Comparison of ENCODE assay signal across 10 mouse cellular contexts in genomic region chr13:35743196-35743595, GRCm38 (mm10).
DNase-seq lines count a peak whose midpoint lies in the region; ATAC-seq and TF ChIP-seq lines count a peak whose summit lies in the region.
"Had no signal": no experiment of that assay in that cellular context is flagged by ENCODE, and none has a peak within 500 bp of the region (broad histone marks: within the 10 kb centered on the region; RNA-seq: fewer than 3 reads in every experiment).

No protein-coding gene starts in this region.

- in situ Hi-C loops in CH12.LX (cut with MboI; ENCODE audit: low pct_ligation_motif_present, low pct_unique_long_range_greater_than_20kb, low sequenced_read_pairs): no loop called here

- no peaks in the 10 kb centered on the region for H3K9me3 ChIP-seq in erythroblast, embryonic 14.5 days (ENCODE audit: control insufficient read depth, low read length)
- H3K9me3 ChIP-seq in CH12.LX (replicated peaks; ENCODE audit: low read length): peaks cover 22% of the 10 kb centered on the region
- peaks cover 3% of the 10 kb centered on the region; the same call in 1 of the 2 replicates for H3K9me3 ChIP-seq in hindbrain, embryonic 11.5 days (ENCODE audit: control insufficient read depth, low read length)
- H3K9me3 ChIP-seq in liver, embryonic 16.5 days (replicated peaks; ENCODE audit: control insufficient read depth, low read length): no peaks in the 10 kb centered on the region

- DNase-seq in CH12.LX (ENCODE audit: extremely low read depth): no peak
- no peak for DNase-seq in hindbrain, embryonic 11.5 days (ENCODE audit: low spot score)
- no peak for DNase-seq in cerebellum, adult 11 months
- DNase-seq in Muller cell, postnatal 12 days (ENCODE audit: inconsistent ontology term): no peak
- no peak for DNase-seq in gastrocnemius, postnatal 4 days (ENCODE audit: low spot score in 2 of 2)
- DNase-seq: adrenal gland, adult 2 months; layer of hippocampus, postnatal 36 days had no signal

- peaks cover 74% of the 10 kb centered on the region for H3K4me1 ChIP-seq in erythroblast, embryonic 14.5 days (ENCODE audit: control insufficient read depth)
- H3K4me1 ChIP-seq in CH12.LX (ENCODE audit: control insufficient read depth in 1 of 2, insufficient read depth in 2 of 2): peaks cover 4 to 13% of the 10 kb centered on the region in 2 experiments; a peak in 2 of 4 replicates
- H3K4me1 ChIP-seq in hindbrain, embryonic 11.5 days (replicated peaks; ENCODE audit: control insufficient read depth, insufficient read depth, low read length): peaks cover 4% of the 10 kb centered on the region; the same call in 1 of the 2 replicates
- H3K4me1 ChIP-seq in liver, embryonic 16.5 days (ENCODE audit: control insufficient read depth, low read depth, low read length): peaks cover 25% of the 10 kb centered on the region

- no peak for TF ChIP-seq CTCF in CH12.LX (conservative IDR thresholded peaks at IDR 0.05 in 1 of 2, IDR thresholded peaks at IDR 0.05 in 1 of 2; ENCODE audit: low read depth in 2 of 2, low read length in 2 of 2)

- peak overlapping the region; percentile 97 for H3K4me3 ChIP-seq in erythroblast, embryonic 14.5 days (replicated peaks)
- H3K4me3 ChIP-seq in CH12.LX (replicated peaks in 1 of 3; ENCODE audit: low read depth in 2 of 3, low read length in 2 of 3, poor library complexity in 1 of 3): peak overlapping the region; percentile 77 to 97 (median 84)
- no peak overlapping the region for H3K4me3 ChIP-seq in hindbrain, embryonic 11.5 days (ENCODE audit: low read depth, low read length)
- peak overlapping the region; percentile 96 for H3K4me3 ChIP-seq in liver, embryonic 16.5 days (ENCODE audit: low read depth, low read length)

- peak overlapping the region; percentile 99 for H3K4me2 ChIP-seq in CH12.LX (ENCODE audit: insufficient read depth, low read depth, poor library complexity, severe bottlenecking)
- peak overlapping the region; percentile 61 for H3K4me2 ChIP-seq in hindbrain, embryonic 11.5 days (replicated peaks; ENCODE audit: low read depth, low read length)
- H3K4me2 ChIP-seq in liver, embryonic 16.5 days (ENCODE audit: low read depth, low read length): peak overlapping the region; percentile 96

- dilution Hi-C loops in CH12.LX (cut with MboI; ENCODE audit: extremely low pct_ligation_motif_present, extremely low pct_unique_long_range_greater_than_20kb, low sequenced_read_pairs): no loop called here

- no peak for TF ChIP-seq RAD21 in CH12.LX (IDR thresholded peaks at IDR 0.05; ENCODE audit: low read depth, low read length)

- TF ChIP-seq EP300 in CH12.LX (IDR thresholded peaks at IDR 0.05; ENCODE audit: low read length): no peak

- peaks cover 35% of the 10 kb centered on the region for H3K79me2 ChIP-seq in CH12.LX (replicated peaks; ENCODE audit: control insufficient read depth, extremely low read depth, insufficient read depth, poor library complexity, severe bottlenecking)

- H3K27me3 ChIP-seq in erythroblast, embryonic 14.5 days (ENCODE audit: control insufficient read depth): peaks cover 5% of the 10 kb centered on the region; the same call in 1 of the 2 replicates
- H3K27me3 ChIP-seq in CH12.LX (replicated peaks): no peaks in the 10 kb centered on the region
- peaks cover 20% of the 10 kb centered on the region; the same call in 1 of the 2 replicates for H3K27me3 ChIP-seq in hindbrain, embryonic 11.5 days (ENCODE audit: control insufficient read depth, insufficient read depth, low read length)
- no peaks in the 10 kb centered on the region for H3K27me3 ChIP-seq in liver, embryonic 16.5 days (ENCODE audit: control insufficient read depth, insufficient read depth, low read depth, low read length)

- H3K36me3 ChIP-seq in erythroblast, embryonic 14.5 days (ENCODE audit: control insufficient read depth): peaks cover 30% of the 10 kb centered on the region
- peaks cover 0 to 10% of the 10 kb centered on the region in 2 experiments for H3K36me3 ChIP-seq in CH12.LX (replicated peaks in 1 of 2; ENCODE audit: control insufficient read depth in 1 of 2, insufficient read depth in 1 of 2, low read length in 1 of 2)
- H3K36me3 ChIP-seq in hindbrain, embryonic 11.5 days (ENCODE audit: control insufficient read depth, insufficient read depth, low read length): no peaks in the 10 kb centered on the region
- no peaks in the 10 kb centered on the region for H3K36me3 ChIP-seq in liver, embryonic 16.5 days (ENCODE audit: control insufficient read depth, insufficient read depth)

- TF ChIP-seq POLR2A in CH12.LX (IDR thresholded peaks at IDR 0.05; ENCODE audit: low read depth, low read length): no peak

- H3K27ac ChIP-seq in CH12.LX (ENCODE audit: insufficient read depth, low read depth): no peak overlapping the region
- no peak overlapping the region for H3K27ac ChIP-seq in hindbrain, embryonic 11.5 days (ENCODE audit: low read depth, low read length)
- H3K27ac ChIP-seq in liver, embryonic 16.5 days (ENCODE audit: low read length): peak overlapping the region; percentile 94

- no peak for ATAC-seq in erythroblast, adult 5-6 weeks (replicated peaks; ENCODE audit: low FRiP score, poor library complexity, severe bottlenecking)
- ATAC-seq in hindbrain, embryonic 11.5 days (ENCODE audit: low FRiP score): no peak
- no peak for ATAC-seq in liver, embryonic 16.5 days (ENCODE audit: low read depth)

- peak overlapping the region; percentile 92 for H3K9ac ChIP-seq in CH12.LX (ENCODE audit: insufficient read depth, low read depth)
- no peak overlapping the region for H3K9ac ChIP-seq in hindbrain, embryonic 11.5 days (ENCODE audit: low read depth, low read length)
- peak overlapping the region; percentile 99 for H3K9ac ChIP-seq in liver, embryonic 16.5 days (ENCODE audit: low read depth, low read length)

- 70% methylated on average over 1 of the region's 1 CpGs for WGBS in hindbrain, embryonic 11.5 days
- WGBS in liver, embryonic 16.5 days (ENCODE audit: insufficient replicate concordance): 14% methylated on average over 1 of the region's 1 CpGs

TF ChIP-seq in CH12.LX, 34 proteins besides CTCF, POLR2A, EP300 and RAD21:
- TF ChIP-seq ZC3H11A (IDR thresholded peaks at IDR 0.05; ENCODE audit: low read depth, low read length) (no peak), KAT2A (IDR thresholded peaks at IDR 0.05; ENCODE audit: insufficient replicate concordance, low read length) (no peak), JUN (IDR thresholded peaks at IDR 0.05; ENCODE audit: insufficient read depth, low read depth, low read length) (no peak), NELFE (IDR thresholded peaks at IDR 0.05; ENCODE audit: low read depth, low read length) (no peak), USF2 (conservative IDR thresholded peaks at IDR 0.05; ENCODE audit: low read depth, low read length) (no peak), SMC3 (IDR thresholded peaks at IDR 0.05; ENCODE audit: low read depth, low read length) (no peak), PAX5 (IDR thresholded peaks at IDR 0.05; ENCODE audit: low read length) (no peak), ZNF384 (IDR thresholded peaks at IDR 0.05; ENCODE audit: low read depth, low read length) (no peak), GABPA (IDR thresholded peaks at IDR 0.05; ENCODE audit: insufficient replicate concordance, low read depth, low read length) (no peak)
